ENCODE assay signal across 8 mouse cellular contexts in the genomic region with DNA sequence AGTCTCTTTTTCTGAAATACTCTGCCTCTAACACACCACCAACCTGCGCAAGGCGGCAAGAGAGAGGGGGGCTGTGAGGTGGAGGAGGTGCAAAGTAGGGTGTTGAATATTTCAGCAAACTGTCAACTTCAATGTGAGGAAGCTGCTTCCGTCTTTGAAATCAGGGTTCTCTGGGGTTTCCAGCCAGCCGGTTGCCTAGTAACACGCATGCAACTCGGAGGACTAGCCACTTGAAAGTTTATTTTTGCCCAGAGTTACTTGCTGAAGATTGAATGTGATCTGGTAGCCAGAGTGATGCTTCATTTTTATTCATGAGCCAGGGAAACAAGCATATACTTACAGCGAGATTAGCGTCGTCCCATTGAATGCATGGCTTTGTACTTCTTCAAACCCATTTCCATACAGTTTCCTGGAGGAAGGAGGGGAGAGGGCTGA. TPM values are rescaled to one million over a fixed set of nuclear protein-coding genes. Genes with fewer than 3 reads are reported as not detected.
DNase-seq lines count a peak whose midpoint lies in the region; ATAC-seq and TF ChIP-seq lines count a peak whose summit lies in the region.
"Had no signal": no experiment of that assay in that cellular context is flagged by ENCODE, and none has a peak within 500 bp of the region (broad histone marks: within the 10 kb centered on the region; RNA-seq: fewer than 3 reads in every experiment).

No protein-coding gene starts in this region.

- no peak for TF ChIP-seq CTCF in stomach, postnatal 0 days (IDR thresholded peaks at IDR 0.05; ENCODE audit: low read depth)

- peak; percentile 83 for ATAC-seq in midbrain, embryonic 12.5 days (ENCODE audit: low FRiP score, low read depth)
- no peak for ATAC-seq in stomach, postnatal 0 days (ENCODE audit: low FRiP score, low TSS enrichment)
- no peak for ATAC-seq in cerebellum, adult (ENCODE audit: insufficient number of reproducible peaks, low FRiP score, low TSS enrichment)

- peak; percentile 43 for DNase-seq in thymus, postnatal 0 days (ENCODE audit: low spot score)
- no peak for DNase-seq in thymus, postnatal 4 days
- peak; percentile 58 to 71 for DNase-seq in frontal cortex, postnatal 10 days (ENCODE audit: low spot score in 2 of 2)
- peak; percentile 8 for DNase-seq in stomach, postnatal 0 days (ENCODE audit: low spot score)
- no peak for DNase-seq in cerebellum, adult 9-10 months

- no peak overlapping the region for H3K9ac ChIP-seq in midbrain, embryonic 12.5 days (replicated peaks)
- no peak overlapping the region for H3K9ac ChIP-seq in stomach, postnatal 0 days (ENCODE audit: low read length)
- H3K9ac ChIP-seq: liver, embryonic 14.5 days had no signal

- peaks cover 60% of the 10 kb centered on the region for H3K27me3 ChIP-seq in midbrain, embryonic 12.5 days
- no peaks in the 10 kb centered on the region for H3K27me3 ChIP-seq in stomach, postnatal 0 days (ENCODE audit: control insufficient read depth, insufficient read depth, low read length)

- TF ChIP-seq EP300 in stomach, postnatal 0 days (optimal IDR thresholded peaks at IDR 0.05): no peak

- H3K4me3 ChIP-seq in midbrain, embryonic 12.5 days: no peak overlapping the region
- H3K4me3 ChIP-seq in stomach, postnatal 0 days (ENCODE audit: low read depth, low read length): no peak overlapping the region

- peak overlapping the region; percentile 73 for H3K27ac ChIP-seq in midbrain, embryonic 12.5 days (replicated peaks)
- H3K27ac ChIP-seq in stomach, postnatal 0 days (replicated peaks): no peak overlapping the region
- H3K27ac ChIP-seq: liver, embryonic 14.5 days had no signal

- no peaks in the 10 kb centered on the region for H3K9me3 ChIP-seq in midbrain, embryonic 12.5 days
- no peaks in the 10 kb centered on the region for H3K9me3 ChIP-seq in stomach, postnatal 0 days (ENCODE audit: control insufficient read depth, low read length)

- WGBS in midbrain, embryonic 12.5 days: 7% methylated on average over 9 of the region's 9 CpGs
- 29% methylated on average over 9 of the region's 9 CpGs for WGBS in stomach, postnatal 0 days

- peak overlapping the region; percentile 28 for H3K4me2 ChIP-seq in midbrain, embryonic 12.5 days (replicated peaks)
- H3K4me2 ChIP-seq in stomach, postnatal 0 days (replicated peaks; ENCODE audit: low read depth): no peak overlapping the region

- H3K36me3 ChIP-seq in midbrain, embryonic 12.5 days: no peaks in the 10 kb centered on the region
- no peaks in the 10 kb centered on the region for H3K36me3 ChIP-seq in stomach, postnatal 0 days (ENCODE audit: control insufficient read depth, insufficient read depth, low read length)

- peaks cover 51% of the 10 kb centered on the region for H3K4me1 ChIP-seq in midbrain, embryonic 12.5 days
- H3K4me1 ChIP-seq in stomach, postnatal 0 days (replicated peaks; ENCODE audit: control insufficient read depth, insufficient read depth): no peaks in the 10 kb centered on the region

RNA-seq across cellular contexts. Expression of a gene that starts 33.8 kb away (rescaled TPM):
- 0.08 TPM in 1 of 2 replicates, not detected in the other for polyA plus RNA-seq in thymus, postnatal 0 days (2015; fragmentation: Nextera tagmentation; extraction: Ambion mirVana)
- 0.19 and 0.22 TPM in 2 replicates for polyA plus RNA-seq in midbrain, embryonic 12.5 days (2016; fragmentation: Nextera tagmentation; extraction: Ambion mirVana)
- polyA plus RNA-seq in stomach, postnatal 0 days (2015; fragmentation: Nextera tagmentation; extraction: Ambion mirVana): 0.02 TPM in 1 of 2 replicates, not detected in the other
- polyA plus RNA-seq: liver, embryonic 14.5 days had no signal

Comparison
In these comparisons a context has a peak if more than half of its experiments do, and no peak if none do; other contexts are left out.
1. DNase-seq: peak in thymus, postnatal 0 days (single experiment), frontal cortex, postnatal 10 days (2 of 2) and stomach, postnatal 0 days (single experiment); none in thymus, postnatal 4 days (single experiment) and cerebellum, adult 9-10 months (single experiment).